ENCODE assay signal across 20 mouse cellular contexts in the genomic region with DNA sequence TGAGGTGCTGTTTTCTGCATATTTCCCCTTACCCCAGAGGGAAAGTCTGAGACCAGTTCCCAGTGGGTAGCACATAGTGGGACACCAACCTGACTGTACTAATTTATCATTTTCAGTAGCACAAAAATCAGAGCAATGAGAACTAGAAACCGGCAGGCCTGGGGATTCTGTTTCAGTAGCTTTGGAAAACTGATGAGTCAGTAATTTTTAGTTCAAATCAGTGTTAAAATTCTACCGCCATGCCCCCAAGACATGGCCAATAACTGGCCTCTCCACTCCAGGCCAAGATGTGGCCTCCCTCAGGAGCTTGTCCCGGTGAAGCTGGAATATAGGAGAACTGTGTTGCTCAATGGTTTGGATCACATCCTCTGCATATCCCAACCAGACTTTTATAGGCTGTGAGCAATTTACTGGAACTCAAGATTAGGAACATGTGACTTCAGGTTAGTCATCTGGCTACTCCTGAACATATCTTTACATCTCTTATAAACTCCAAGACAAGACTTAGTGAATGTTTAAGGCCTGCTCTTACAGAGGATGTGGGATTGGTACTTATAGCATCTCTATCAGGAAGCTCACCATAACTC.
"Had no signal": no experiment of that assay in that cellular context is flagged by ENCODE, and none has a peak within 500 bp of the region (broad histone marks: within the 10 kb centered on the region; RNA-seq: fewer than 3 reads in every experiment).

No protein-coding gene starts in this region.

- DNase-seq: kidney, adult 9 months; kidney, postnatal 14 days; kidney, postnatal 4 days; left cerebral cortex, postnatal 4 days; liver, postnatal 0 days; lung, embryonic 14.5 days; lung, postnatal 10 days; lung, postnatal 36 days; midbrain, embryonic 14.5 days; retina, postnatal 1 day; right cerebral cortex, postnatal 25 days; spleen, adult 18-20 months; thymus, adult 2 months; thymus, postnatal 25 days had no signal

- H3K4me1 ChIP-seq: midbrain, embryonic 10.5 days; stomach, embryonic 15.5 days had no signal

- H3K9ac ChIP-seq: limb, embryonic 12.5 days; limb, embryonic 15.5 days; liver, embryonic 14.5 days; liver, postnatal 0 days; lung, embryonic 14.5 days; stomach, embryonic 15.5 days had no signal

- H3K27ac ChIP-seq: limb, embryonic 15.5 days; liver, embryonic 14.5 days; midbrain, embryonic 10.5 days; stomach, embryonic 15.5 days had no signal

- H3K4me3 ChIP-seq: limb, embryonic 12.5 days; limb, embryonic 15.5 days; megakaryocyte, embryonic 14.5 days; midbrain, embryonic 10.5 days; stomach, embryonic 15.5 days had no signal
